Mouse (Mus musculus) olfactory bulb, adult 2 months (tissue): ENCODE data around the gene Ryr2. TPM values are rescaled to one million over a fixed set of nuclear protein-coding genes. Genes with fewer than 3 reads are reported as not detected.

Source experiments
- H3K27ac ChIP-seq: fragments of 200-500 bp; 2 replicates; pipeline ENCODE4 v1.5.1; 2012; ENCODE audit warnings: low read depth, low read length; ENCODE audit not compliant: insufficient read depth
- H3K4me1 ChIP-seq: fragments of 200-500 bp; 2 replicates; pipeline ENCODE4 v1.6.1; 2012; ENCODE audit warnings: low read length; ENCODE audit not compliant: control insufficient read depth, insufficient read depth
- H3K4me3 ChIP-seq: fragments of 200-500 bp; 2 replicates; pipeline ENCODE4 v1.5.1; 2012; ENCODE audit warnings: mild to moderate bottlenecking, low read depth, low read length, moderate library complexity; ENCODE audit not compliant: insufficient read depth
- CTCF ChIP-seq: fragments of 200-500 bp; IDR thresholded peaks from 2 replicates; pipeline ENCODE4 v1.5.1; 2012; ENCODE audit warnings: low read depth, mild to moderate bottlenecking, low read length, moderate library complexity; ENCODE audit not compliant: insufficient read depth
- POLR2A ChIP-seq: fragments of 200-500 bp; IDR thresholded peaks from 2 replicates; pipeline ENCODE4 v1.6.1; 2012; ENCODE audit warnings: mild to moderate bottlenecking, low read depth, low read length, moderate library complexity; ENCODE audit not compliant: insufficient read depth
- WGBS: fragments of 180-500 bp; shearing (Covaris S2); methylation state at CpG from one replicate; pipeline ENCODE4 v1.1.7; 2018; 5-methylcytosine and 5-hydroxymethylcytosine counted together
- polyA plus RNA-seq: library from polyadenylated mRNA; stranded (reverse); fragments of >200 nt; gene quantifications from 2 replicates; pipeline ENCODE4 v1.2.4, GENCODE M21; 2012; ENCODE audit warnings: low replicate concordance; ENCODE audit not compliant: missing spikeins, insufficient read depth, insufficient read length

Ryr2 gene
- polyA plus RNA-seq, 1 experiment, result 196 TPM

DNA sequence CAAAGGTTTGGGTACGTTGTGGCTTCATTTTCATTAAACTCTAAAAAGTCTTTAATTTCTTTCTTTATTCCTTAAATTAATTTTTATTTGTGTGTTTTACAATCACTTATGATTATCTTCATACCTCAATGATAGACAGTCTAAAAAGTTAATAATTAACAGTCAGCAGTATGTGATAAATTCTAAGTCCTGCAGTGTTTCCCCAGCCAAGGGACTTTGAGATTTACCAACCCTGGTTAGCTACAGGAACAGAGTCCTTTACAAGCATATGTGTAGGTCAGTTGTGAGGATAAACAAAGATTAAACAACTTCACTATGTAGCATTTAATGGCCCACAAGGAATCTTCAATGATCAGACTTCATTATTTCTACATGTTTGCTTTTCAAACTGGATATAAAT, 410.2 kb downstream of the Ryr2 start:
- TF ChIP-seq POLR2A, result no peak
- no peak for TF ChIP-seq CTCF
- 67% methylated on average over 1 of the region's 1 CpGs for WGBS
- Histone ChIP-seq H3K4me1 (no peaks in the 10 kb centered on the region), H3K27ac (no peak overlapping the region), H3K4me3 (no peak overlapping the region)

GRCm38 (mm10) chr13:11681802-11682201, 424.9 kb downstream of the Ryr2 start:
- no peak overlapping the region for H3K27ac ChIP-seq
- WGBS, result 90% methylated on average over 4 of the region's 4 CpGs

GRCm38 (mm10) chr13:11662815-11663214, 443.9 kb downstream of the Ryr2 start:
- Histone ChIP-seq H3K4me1 (no peaks in the 10 kb centered on the region), H3K4me3 (no peak overlapping the region), H3K27ac (no peak overlapping the region)
- TF ChIP-seq CTCF, result no peak
- TF ChIP-seq POLR2A, result no peak

More at GRCm38 (mm10) chr13:11681802-11682201, 424.9 kb downstream of the Ryr2 start:
- Histone ChIP-seq H3K4me3 (no peak overlapping the region), H3K4me1 (no peaks in the 10 kb centered on the region)
- no peak for TF ChIP-seq CTCF
- TF ChIP-seq POLR2A, result no peak

- 81% methylated on average over 1 of the region's 1 CpGs for WGBS
- Histone ChIP-seq H3K4me3 (no peak overlapping the region), H3K4me1 (no peaks in the 10 kb centered on the region), H3K27ac (no peak overlapping the region)
- TF ChIP-seq CTCF (no peak), POLR2A (no peak)
These were observed 461.9 kb downstream of the Ryr2 start for GRCm38 (mm10) chr13:11644846-11645245.

- WGBS, result 44% methylated on average over 5 of the region's 5 CpGs
- TF ChIP-seq CTCF (no peak), POLR2A (no peak)
- H3K4me1 ChIP-seq, result no peaks in the 10 kb centered on the region
These were observed 470.4 kb downstream of the Ryr2 start for GRCm38 (mm10) chr13:11636383-11636782.

DNA sequence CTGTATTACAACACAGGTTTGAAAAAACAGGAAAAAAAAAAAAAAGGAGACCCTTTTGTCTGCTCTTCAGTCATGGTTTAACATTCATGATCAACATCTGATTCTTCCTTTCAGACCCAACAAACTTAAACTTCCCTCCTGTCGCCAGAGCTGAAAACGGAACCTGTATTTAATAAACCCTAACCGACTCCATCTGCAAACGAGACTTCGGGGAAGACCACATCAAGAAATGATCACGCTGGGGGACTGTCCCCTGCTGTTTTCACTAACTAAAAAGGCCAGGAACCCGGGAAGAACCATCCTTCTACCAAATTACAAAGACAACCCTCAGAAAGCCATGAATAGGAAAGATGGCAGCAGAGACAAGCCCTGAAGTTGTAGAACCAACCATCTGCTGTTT, 482.2 kb downstream of the Ryr2 start:
- no peak for TF ChIP-seq POLR2A
- no peak for TF ChIP-seq CTCF
- Histone ChIP-seq H3K4me3 (no peak overlapping the region), H3K27ac (no peak overlapping the region), H3K4me1 (no peaks in the 10 kb centered on the region)
- 69% methylated on average over 7 of the region's 7 CpGs for WGBS

More at GRCm38 (mm10) chr13:11636383-11636782, 470.4 kb downstream of the Ryr2 start:
- H3K4me3 ChIP-seq, result no peak overlapping the region
- no peak overlapping the region for H3K27ac ChIP-seq

GRCm38 (mm10) chr13:11595431-11595830, 511.3 kb downstream of the Ryr2 start:
- Histone ChIP-seq H3K27ac (no peak overlapping the region), H3K4me3 (no peak overlapping the region), H3K4me1 (no peaks in the 10 kb centered on the region)
- TF ChIP-seq CTCF (no peak), POLR2A (no peak)
- 91% methylated on average over 9 of the region's 9 CpGs for WGBS

DNA sequence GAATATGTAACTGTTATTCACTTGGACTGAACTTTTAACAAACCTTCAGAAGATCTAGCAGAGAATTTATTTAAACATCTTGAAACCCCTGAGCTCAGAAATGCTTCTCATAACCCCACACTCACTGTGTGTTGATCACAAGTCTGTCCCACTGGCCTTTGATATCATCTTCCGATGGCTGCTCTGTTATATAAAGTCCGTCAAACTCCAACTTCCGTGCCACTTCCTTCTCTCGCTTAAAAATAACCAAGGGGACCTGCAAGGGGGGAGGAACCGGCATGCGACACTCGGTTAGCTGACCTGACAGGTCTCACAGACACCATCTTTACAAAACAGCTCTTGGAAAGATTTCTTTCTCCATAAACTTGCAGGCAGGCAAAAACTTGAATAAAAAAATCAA, 521.5 kb downstream of the Ryr2 start:
- WGBS, result 82% methylated on average over 7 of the region's 7 CpGs
- H3K27ac ChIP-seq, result no peak overlapping the region
- H3K4me3 ChIP-seq, result no peak overlapping the region
- H3K4me1 ChIP-seq, result no peaks in the 10 kb centered on the region
- TF ChIP-seq POLR2A, result no peak
- no peak for TF ChIP-seq CTCF

GRCm38 (mm10) chr13:11572552-11572951, 534.2 kb downstream of the Ryr2 start:
- whole genome bisulfite sequencing, result 94% methylated on average over 1 of the region's 2 CpGs
- H3K27ac ChIP-seq, result no peak overlapping the region
- TF ChIP-seq CTCF, result no peak
- no peak for TF ChIP-seq POLR2A

DNA sequence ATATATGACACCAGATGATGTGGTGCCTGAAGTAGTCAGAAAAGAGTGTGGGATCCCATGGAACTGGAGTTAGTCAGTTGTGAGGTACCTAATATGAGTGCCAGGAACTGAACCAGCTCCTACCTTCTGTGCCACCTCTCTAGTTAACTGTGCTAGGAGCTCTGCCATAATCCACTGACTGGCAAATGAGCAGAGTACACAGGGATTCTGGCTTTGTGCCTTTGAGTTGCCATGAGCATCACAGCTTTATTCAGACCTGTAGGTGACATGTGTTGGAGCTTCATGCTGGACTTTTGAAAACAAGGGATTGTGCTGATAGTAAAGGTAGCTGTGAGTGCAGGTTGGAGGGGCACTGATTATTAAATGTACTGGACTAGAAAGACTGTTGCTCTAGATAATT, 539.4 kb downstream of the Ryr2 start:
- Histone ChIP-seq H3K4me1 (peaks cover 6% of the 10 kb centered on the region), H3K27ac (no peak overlapping the region), H3K4me3 (no peak overlapping the region)
- TF ChIP-seq POLR2A, result no peak
- TF ChIP-seq CTCF, result no peak

More at GRCm38 (mm10) chr13:11572552-11572951, 534.2 kb downstream of the Ryr2 start:
- Histone ChIP-seq H3K4me3 (no peak overlapping the region), H3K4me1 (no peaks in the 10 kb centered on the region)
